Mouse (Mus musculus) neural tube, embryonic 12.5 days (tissue): ENCODE data around the gene Kl. TPM values are rescaled to one million over a fixed set of nuclear protein-coding genes. Genes with fewer than 3 reads are reported as not detected.

Source experiments
- ATAC-seq: fragments of 200-750 bp; cut with Nextera tagmentation; 2 replicates; pipeline ENCODE4 v1.8.0; 2017; ENCODE audit warnings: low read depth, mild to moderate bottlenecking, moderate TSS enrichment, moderate library complexity; ENCODE audit not compliant: low FRiP score
- H3K27ac ChIP-seq: fragments of 300-500 bp; sonication (generic); 2 replicates; pipeline ENCODE4 v1.5.1; 2016
- H3K27me3 ChIP-seq: fragments of 300-500 bp; sonication (generic); replicated peaks from 2 replicates; pipeline ENCODE4 v1.6.1; 2016; ENCODE audit warnings: mild to moderate bottlenecking
- H3K36me3 ChIP-seq: fragments of 300-500 bp; sonication (generic); 2 replicates; pipeline ENCODE4 v1.6.1; 2016; ENCODE audit warnings: mild to moderate bottlenecking
- H3K4me1 ChIP-seq: fragments of 300-500 bp; sonication (generic); 2 replicates; pipeline ENCODE4 v1.6.1; 2016
- H3K4me2 ChIP-seq: fragments of 300-500 bp; sonication (generic); replicated peaks from 2 replicates; pipeline ENCODE4 v1.6.1; 2016; ENCODE audit warnings: mild to moderate bottlenecking
- H3K4me3 ChIP-seq: fragments of 300-500 bp; sonication (generic); 2 replicates; pipeline ENCODE4 v1.5.1; 2016
- H3K9ac ChIP-seq: fragments of 300-500 bp; sonication (generic); 2 replicates; pipeline ENCODE4 v1.6.1; 2016; ENCODE audit warnings: mild to moderate bottlenecking
- H3K9me3 ChIP-seq: fragments of 300-500 bp; sonication (generic); 2 replicates; pipeline ENCODE4 v1.6.1; 2016; ENCODE audit warnings: mild to moderate bottlenecking
- WGBS: fragments of 180-500 bp; shearing (Covaris S2); methylation state at CpG from one replicate; pipeline ENCODE4 v1.1.7; 2016; 5-methylcytosine and 5-hydroxymethylcytosine counted together
- polyA plus RNA-seq: library from polyadenylated mRNA; unstranded; fragments of >200 nt; fragmentation: Nextera tagmentation; extraction: Ambion mirVana; gene quantifications from 2 replicates; pipeline ENCODE4 v1.2.1, GENCODE M21; 2016

Kl gene
- polyA plus RNA-seq, 1 experiment from 2014 or later = 0.19 TPM

GRCm38 (mm10) chr5:151020031-151020820 is 67.8 kb downstream of the Kl start:
- no peak for ATAC-seq
- Histone ChIP-seq H3K9ac (no peak overlapping the region), H3K4me2 (no peak overlapping the region), H3K9me3 (no peaks in the 10 kb centered on the region), H3K36me3 (no peaks in the 10 kb centered on the region), H3K27me3 (no peaks in the 10 kb centered on the region), H3K27ac (no peak overlapping the region), H3K4me1 (no peaks in the 10 kb centered on the region), H3K4me3 (no peak overlapping the region)
- 77% methylated on average over 13 of the region's 13 CpGs for WGBS

- H3K4me2 ChIP-seq = no peak overlapping the region
- H3K27ac ChIP-seq = no peak overlapping the region
- no peak overlapping the region for H3K4me3 ChIP-seq
- H3K4me1 ChIP-seq = no peaks in the 10 kb centered on the region
- H3K27me3 ChIP-seq = no peaks in the 10 kb centered on the region
- no peak overlapping the region for H3K9ac ChIP-seq
- 79% methylated on average over 14 of the region's 14 CpGs for WGBS
- no peaks in the 10 kb centered on the region for H3K36me3 ChIP-seq
- no peak for ATAC-seq
- no peaks in the 10 kb centered on the region for H3K9me3 ChIP-seq
Measured at GRCm38 (mm10) chr5:151020831-151021230, 68.4 kb downstream of the Kl start.

GRCm38 (mm10) chr5:151022026-151022425 is 69.6 kb downstream of the Kl start:
- Histone ChIP-seq H3K9me3 (no peaks in the 10 kb centered on the region), H3K9ac (no peak overlapping the region), H3K4me2 (no peak overlapping the region), H3K36me3 (no peaks in the 10 kb centered on the region), H3K27ac (no peak overlapping the region), H3K4me3 (no peak overlapping the region), H3K27me3 (no peaks in the 10 kb centered on the region), H3K4me1 (peaks cover under 1% of the 10 kb centered on the region; the same call in 1 of the 2 replicates)
- 93% methylated on average over 7 of the region's 7 CpGs for WGBS
- no peak for ATAC-seq

GRCm38 (mm10) chr5:151022939-151023338 is 70.5 kb downstream of the Kl start:
- Histone ChIP-seq H3K4me1 (peaks cover 4% of the 10 kb centered on the region; the same call in 1 of the 2 replicates), H3K36me3 (no peaks in the 10 kb centered on the region), H3K27ac (no peak overlapping the region), H3K4me2 (no peak overlapping the region), H3K4me3 (no peak overlapping the region), H3K9ac (no peak overlapping the region), H3K27me3 (no peaks in the 10 kb centered on the region), H3K9me3 (no peaks in the 10 kb centered on the region)
- 22% methylated on average over 1 of the region's 1 CpGs for WGBS
- no peak for ATAC-seq

GRCm38 (mm10) chr5:151023461-151023860 is 71.1 kb downstream of the Kl start:
- Histone ChIP-seq H3K4me3 (no peak overlapping the region), H3K27ac (no peak overlapping the region), H3K9me3 (no peaks in the 10 kb centered on the region), H3K9ac (no peak overlapping the region), H3K4me1 (peaks cover 4% of the 10 kb centered on the region; the same call in 1 of the 2 replicates), H3K36me3 (no peaks in the 10 kb centered on the region), H3K4me2 (no peak overlapping the region), H3K27me3 (no peaks in the 10 kb centered on the region)
- WGBS = 15% methylated on average over 8 of the region's 8 CpGs
- ATAC-seq = no peak

- Histone ChIP-seq H3K9me3 (no peaks in the 10 kb centered on the region), H3K36me3 (no peaks in the 10 kb centered on the region), H3K4me3 (no peak overlapping the region), H3K9ac (no peak overlapping the region), H3K27ac (no peak overlapping the region), H3K4me1 (peaks cover 4% of the 10 kb centered on the region; the same call in 1 of the 2 replicates), H3K27me3 (no peaks in the 10 kb centered on the region), H3K4me2 (no peak overlapping the region)
- no peak for ATAC-seq
- 82% methylated on average over 2 of the region's 2 CpGs for WGBS
Measured at GRCm38 (mm10) chr5:151024483-151024882, 72.1 kb downstream of the Kl start.

GRCm38 (mm10) chr5:151026069-151026468 is 73.7 kb downstream of the Kl start:
- H3K4me2 ChIP-seq = no peak overlapping the region
- no peak overlapping the region for H3K27ac ChIP-seq
- 91% methylated on average over 4 of the region's 4 CpGs for WGBS
- no peaks in the 10 kb centered on the region for H3K9me3 ChIP-seq
- no peaks in the 10 kb centered on the region for H3K36me3 ChIP-seq
- ATAC-seq = no peak
- H3K4me3 ChIP-seq = no peak overlapping the region
- H3K27me3 ChIP-seq = no peaks in the 10 kb centered on the region
- H3K4me1 ChIP-seq = peaks cover 4% of the 10 kb centered on the region; the same call in 1 of the 2 replicates
- no peak overlapping the region for H3K9ac ChIP-seq

GRCm38 (mm10) chr5:151027171-151027570 is 74.8 kb downstream of the Kl start:
- H3K4me2 ChIP-seq = no peak overlapping the region
- H3K9me3 ChIP-seq = no peaks in the 10 kb centered on the region
- 43% methylated on average over 7 of the region's 7 CpGs for WGBS
- peak; percentile 71 for ATAC-seq
- H3K36me3 ChIP-seq = no peaks in the 10 kb centered on the region
- no peak overlapping the region for H3K4me3 ChIP-seq
- peaks cover 4% of the 10 kb centered on the region; the same call in 1 of the 2 replicates for H3K4me1 ChIP-seq
- no peaks in the 10 kb centered on the region for H3K27me3 ChIP-seq
- H3K9ac ChIP-seq = no peak overlapping the region
- H3K27ac ChIP-seq = no peak overlapping the region

GRCm38 (mm10) chr5:151028906-151029305 is 76.5 kb downstream of the Kl start:
- no peak for ATAC-seq
- Histone ChIP-seq H3K27ac (no peak overlapping the region), H3K27me3 (no peaks in the 10 kb centered on the region), H3K4me2 (no peak overlapping the region), H3K4me3 (no peak overlapping the region), H3K4me1 (peaks cover 4% of the 10 kb centered on the region; the same call in 1 of the 2 replicates), H3K36me3 (no peaks in the 10 kb centered on the region), H3K9me3 (no peaks in the 10 kb centered on the region), H3K9ac (no peak overlapping the region)
- WGBS = 68% methylated on average over 6 of the region's 6 CpGs

GRCm38 (mm10) chr5:151034715-151035512 is 82.5 kb downstream of the Kl start:
- Histone ChIP-seq H3K27ac (no peak overlapping the region), H3K9me3 (no peaks in the 10 kb centered on the region), H3K4me1 (no peaks in the 10 kb centered on the region), H3K4me2 (no peak overlapping the region), H3K9ac (no peak overlapping the region), H3K36me3 (no peaks in the 10 kb centered on the region), H3K4me3 (no peak overlapping the region), H3K27me3 (no peaks in the 10 kb centered on the region)
- ATAC-seq = no peak
- 73% methylated on average over 9 of the region's 9 CpGs for whole genome bisulfite sequencing

- Histone ChIP-seq H3K4me3 (no peak overlapping the region), H3K36me3 (peaks cover 3% of the 10 kb centered on the region; the same call in 1 of the 2 replicates), H3K4me2 (no peak overlapping the region), H3K27me3 (no peaks in the 10 kb centered on the region), H3K4me1 (no peaks in the 10 kb centered on the region), H3K9ac (no peak overlapping the region), H3K27ac (no peak overlapping the region), H3K9me3 (no peaks in the 10 kb centered on the region)
- 81% methylated on average over 7 of the region's 7 CpGs for WGBS
- ATAC-seq = no peak
Measured at GRCm38 (mm10) chr5:151037871-151038270, 85.5 kb downstream of the Kl start.

GRCm38 (mm10) chr5:151042911-151043310 is 90.5 kb downstream of the Kl start:
- Histone ChIP-seq H3K27ac (no peak overlapping the region), H3K4me2 (no peak overlapping the region), H3K27me3 (no peaks in the 10 kb centered on the region), H3K4me1 (no peaks in the 10 kb centered on the region), H3K9me3 (no peaks in the 10 kb centered on the region), H3K36me3 (peaks cover 8% of the 10 kb centered on the region; the same call in 1 of the 2 replicates), H3K9ac (no peak overlapping the region), H3K4me3 (no peak overlapping the region)
- WGBS = 96% methylated on average over 5 of the region's 5 CpGs
- no peak for ATAC-seq
